Mouse (Mus musculus) heart, postnatal 0 days (tissue): Measurements from ENCODE around the gene Eid1.

ENCODE experiments used
- CTCF ChIP-seq: IDR thresholded peaks from 2 replicates; pipeline ENCODE4 v1.5.1; 2016; ENCODE audit warnings: antibody characterized with exemption, control low read depth, low read depth
- EP300 ChIP-seq: IDR thresholded peaks from 2 replicates; pipeline ENCODE4 v1.6.1; 2016; ENCODE audit warnings: antibody characterized with exemption, low read depth

DNA sequence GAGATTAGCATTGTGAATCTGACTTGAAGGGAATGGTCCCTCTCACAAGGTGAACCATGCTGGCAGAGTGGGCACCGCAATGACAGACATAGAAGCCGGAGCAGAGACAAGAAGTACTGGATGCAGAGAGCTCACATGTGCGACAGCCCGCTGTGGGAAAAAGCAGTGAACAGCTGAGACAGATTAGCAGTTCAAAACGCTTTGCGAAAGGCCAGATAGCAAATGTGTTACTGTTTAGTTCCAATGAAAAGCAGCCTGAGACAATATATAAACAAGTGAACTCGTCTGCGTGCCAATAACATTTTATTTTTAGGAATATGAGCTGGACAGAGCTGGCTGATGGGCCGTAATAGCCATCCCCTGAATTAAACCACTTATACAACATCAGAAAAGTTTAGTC, 8.9 kb downstream of the Eid1 start:
- TF ChIP-seq CTCF, result no peak
- TF ChIP-seq EP300, result no peak
